Mouse (Mus musculus) embryonic facial prominence, embryonic 15.5 days (tissue): Measurements from ENCODE around the gene Cxcl15. TPM values are rescaled to one million over a fixed set of nuclear protein-coding genes. Genes with fewer than 3 reads are reported as not detected.

Source experiments
- ATAC-seq: fragments of 200-750 bp; cut with Nextera tagmentation; 2 replicates; pipeline ENCODE4 v1.8.0; 2017; ENCODE audit warnings: low read depth, moderate TSS enrichment; ENCODE audit not compliant: insufficient number of reproducible peaks, low FRiP score, low TSS enrichment
- H3K27ac ChIP-seq: fragments of 300-500 bp; sonication (generic); replicated peaks from 2 replicates; pipeline ENCODE4 v1.5.1; 2015; ENCODE audit warnings: mild to moderate bottlenecking, inconsistent platforms
- H3K27me3 ChIP-seq: fragments of 300-500 bp; sonication (generic); 2 replicates; pipeline ENCODE4 v1.6.1; 2015; ENCODE audit warnings: inconsistent platforms
- H3K36me3 ChIP-seq: fragments of 300-500 bp; sonication (generic); 2 replicates; pipeline ENCODE4 v1.6.1; 2015; ENCODE audit warnings: mild to moderate bottlenecking, inconsistent platforms
- H3K4me1 ChIP-seq: fragments of 300-500 bp; sonication (generic); 2 replicates; pipeline ENCODE4 v1.6.1; 2015; ENCODE audit warnings: inconsistent platforms
- H3K4me2 ChIP-seq: fragments of 300-500 bp; sonication (generic); replicated peaks from 2 replicates; pipeline ENCODE4 v1.6.1; 2015; ENCODE audit warnings: mild to moderate bottlenecking, inconsistent platforms
- H3K4me3 ChIP-seq: fragments of 300-500 bp; sonication (generic); replicated peaks from 2 replicates; pipeline ENCODE4 v1.5.1; 2015; ENCODE audit warnings: mild to moderate bottlenecking, inconsistent platforms
- H3K9ac ChIP-seq: fragments of 300-500 bp; sonication (generic); 2 replicates; pipeline ENCODE4 v1.6.1; 2015; ENCODE audit warnings: inconsistent platforms
- H3K9me3 ChIP-seq: fragments of 300-500 bp; sonication (generic); replicated peaks from 2 replicates; pipeline ENCODE4 v1.6.1; 2016; ENCODE audit warnings: inconsistent platforms
- WGBS: fragments of 180-500 bp; shearing (Covaris S2); methylation state at CpG from one replicate; pipeline ENCODE4 v1.1.7; 2015; 5-methylcytosine and 5-hydroxymethylcytosine counted together
- polyA plus RNA-seq: library from polyadenylated mRNA; unstranded; fragments of >200 nt; fragmentation: Nextera tagmentation; extraction: Ambion mirVana; gene quantifications from 2 replicates; pipeline ENCODE4 v1.2.1, GENCODE M21; 2015

Gene Cxcl15
- polyA plus RNA-seq: 0.08 and 0.29 TPM in 2 replicates

- ATAC-seq: no peak
- H3K27ac ChIP-seq: no peak within 1 kb of the TSS
- H3K4me1 ChIP-seq: no peaks in the 10 kb centered on the region
- no peak within 1 kb of the TSS for H3K9ac ChIP-seq
- H3K9me3 ChIP-seq: no peaks in the 10 kb centered on the region
- WGBS: 60% methylated on average over 5 of the region's 5 CpGs
- H3K36me3 ChIP-seq: no peaks in the 10 kb centered on the region
- H3K4me3 ChIP-seq: no peak within 1 kb of the TSS
- no peak within 1 kb of the TSS for H3K4me2 ChIP-seq
- no peaks in the 10 kb centered on the region for H3K27me3 ChIP-seq
Observed at GRCm38 (mm10) chr5:90794195-90794625, at the start of gene Cxcl15. Gene Cxcl15 (plus strand): TSS chr5:90794534.

GRCm38 (mm10) chr5:90753934-90754333, 40.4 kb upstream of the Cxcl15 start:
- peaks cover 2% of the 10 kb centered on the region; the same call in 1 of the 2 replicates for H3K27me3 ChIP-seq
- no peak for ATAC-seq
- no peak overlapping the region for H3K4me2 ChIP-seq
- H3K9me3 ChIP-seq: no peaks in the 10 kb centered on the region
- H3K36me3 ChIP-seq: no peaks in the 10 kb centered on the region
- 77% methylated on average over 1 of the region's 1 CpGs for WGBS
- peaks cover 18% of the 10 kb centered on the region for H3K4me1 ChIP-seq
- H3K9ac ChIP-seq: no peak overlapping the region
- no peak overlapping the region for H3K4me3 ChIP-seq
- H3K27ac ChIP-seq: no peak overlapping the region

GRCm38 (mm10) chr5:90758020-90758605, 36.2 kb upstream of the Cxcl15 start:
- peaks cover 26% of the 10 kb centered on the region for H3K4me1 ChIP-seq
- no peak overlapping the region for H3K27ac ChIP-seq
- no peak overlapping the region for H3K9ac ChIP-seq
- no peaks in the 10 kb centered on the region for H3K36me3 ChIP-seq
- H3K9me3 ChIP-seq: no peaks in the 10 kb centered on the region
- H3K27me3 ChIP-seq: peaks cover 17% of the 10 kb centered on the region
- H3K4me2 ChIP-seq: no peak overlapping the region
- H3K4me3 ChIP-seq: no peak overlapping the region
- WGBS: 36% methylated on average over 5 of the region's 5 CpGs
- ATAC-seq: no peak

- Histone ChIP-seq H3K9me3 (no peaks in the 10 kb centered on the region), H3K4me3 (peak within 1 kb of the TSS; percentile 31), H3K36me3 (no peaks in the 10 kb centered on the region), H3K9ac (no peak within 1 kb of the TSS), H3K4me2 (peak within 1 kb of the TSS; percentile 49), H3K27ac (no peak within 1 kb of the TSS), H3K27me3 (peaks cover 17% of the 10 kb centered on the region), H3K4me1 (peaks cover 26% of the 10 kb centered on the region)
- no peak for ATAC-seq
- WGBS: 3% methylated on average over 32 of the region's 32 CpGs
Observed at GRCm38 (mm10) chr5:90759077-90760065, 35.0 kb upstream of the Cxcl15 start, which contains the start of gene Cxcl5. Gene Cxcl5 (plus strand): TSS chr5:90759360.

GRCm38 (mm10) chr5:90760303-90760702, 34.0 kb upstream of the Cxcl15 start:
- no peak for ATAC-seq
- 60% methylated on average over 4 of the region's 4 CpGs for WGBS
- H3K27ac ChIP-seq: no peak overlapping the region
- no peak overlapping the region for H3K9ac ChIP-seq
- H3K4me1 ChIP-seq: peaks cover 29% of the 10 kb centered on the region
- no peaks in the 10 kb centered on the region for H3K9me3 ChIP-seq
- no peak overlapping the region for H3K4me2 ChIP-seq
- no peaks in the 10 kb centered on the region for H3K36me3 ChIP-seq
- H3K27me3 ChIP-seq: peaks cover 17% of the 10 kb centered on the region
- no peak overlapping the region for H3K4me3 ChIP-seq

GRCm38 (mm10) chr5:90760844-90761243, 33.5 kb upstream of the Cxcl15 start:
- WGBS: 91% methylated on average over 2 of the region's 2 CpGs
- Histone ChIP-seq H3K4me3 (no peak overlapping the region), H3K27ac (no peak overlapping the region), H3K9ac (no peak overlapping the region), H3K36me3 (no peaks in the 10 kb centered on the region), H3K27me3 (peaks cover 17% of the 10 kb centered on the region), H3K4me1 (peaks cover 29% of the 10 kb centered on the region), H3K9me3 (no peaks in the 10 kb centered on the region), H3K4me2 (no peak overlapping the region)
- ATAC-seq: no peak

- no peak overlapping the region for H3K27ac ChIP-seq
- no peak overlapping the region for H3K4me2 ChIP-seq
- no peaks in the 10 kb centered on the region for H3K9me3 ChIP-seq
- WGBS: 89% methylated on average over 3 of the region's 3 CpGs
- no peak overlapping the region for H3K9ac ChIP-seq
- peaks cover 17% of the 10 kb centered on the region for H3K27me3 ChIP-seq
- no peaks in the 10 kb centered on the region for H3K36me3 ChIP-seq
- no peak overlapping the region for H3K4me3 ChIP-seq
- H3K4me1 ChIP-seq: peaks cover 29% of the 10 kb centered on the region
- no peak for ATAC-seq
Observed at GRCm38 (mm10) chr5:90761834-90762233, 32.5 kb upstream of the Cxcl15 start.

- no peaks in the 10 kb centered on the region for H3K36me3 ChIP-seq
- ATAC-seq: no peak
- H3K27ac ChIP-seq: no peak overlapping the region
- H3K4me1 ChIP-seq: peaks cover 9% of the 10 kb centered on the region
- H3K27me3 ChIP-seq: peaks cover 18% of the 10 kb centered on the region
- no peak overlapping the region for H3K9ac ChIP-seq
- H3K4me2 ChIP-seq: no peak overlapping the region
- H3K9me3 ChIP-seq: no peaks in the 10 kb centered on the region
- WGBS: 43% methylated on average over 12 of the region's 12 CpGs
- no peak overlapping the region for H3K4me3 ChIP-seq
Observed at GRCm38 (mm10) chr5:90763912-90764665, 30.2 kb upstream of the Cxcl15 start.

- Histone ChIP-seq H3K4me3 (no peak overlapping the region), H3K27me3 (peaks cover 12% of the 10 kb centered on the region), H3K27ac (no peak overlapping the region), H3K9ac (no peak overlapping the region), H3K4me1 (0 out of 2 replicates have a peak, but pooled peaks cover 2% of the 10 kb centered on the region), H3K4me2 (no peak overlapping the region), H3K36me3 (no peaks in the 10 kb centered on the region), H3K9me3 (no peaks in the 10 kb centered on the region)
- 33% methylated on average over 8 of the region's 8 CpGs for WGBS
- no peak for ATAC-seq
Observed at GRCm38 (mm10) chr5:90765821-90766606, 28.3 kb upstream of the Cxcl15 start.

GRCm38 (mm10) chr5:90768218-90768617, 26.1 kb upstream of the Cxcl15 start, which contains the start of gene Ppbp:
Gene Ppbp (plus strand): TSS chr5:90768518.
- no peak for ATAC-seq
- 55% methylated on average over 3 of the region's 3 CpGs for WGBS

More at GRCm38 (mm10) chr5:90768218-90768617, 26.1 kb upstream of the Cxcl15 start, which contains the start of gene Ppbp:
- no peak within 1 kb of the TSS for H3K27ac ChIP-seq
- no peak within 1 kb of the TSS for H3K4me3 ChIP-seq
- H3K4me1 ChIP-seq: 0 out of 2 replicates have a peak, but pooled peaks cover 2% of the 10 kb centered on the region
- H3K9me3 ChIP-seq: no peaks in the 10 kb centered on the region
- peaks cover 4% of the 10 kb centered on the region; the same call in 1 of the 2 replicates for H3K27me3 ChIP-seq
- no peak within 1 kb of the TSS for H3K9ac ChIP-seq
- no peak within 1 kb of the TSS for H3K4me2 ChIP-seq
- H3K36me3 ChIP-seq: no peaks in the 10 kb centered on the region
